Mouse (Mus musculus): ENCODE results near the gene 7530416G11Rik. TPM values are rescaled to one million over a fixed set of nuclear protein-coding genes. Genes with fewer than 3 reads are reported as not detected.

Gene 7530416G11Rik
- total RNA-seq, 2 experiments from 2014 or later, result not detected

GRCm38 (mm10) chr15:85488900-85489299, 14.1 kb downstream of the 7530416G11Rik start:
- intact Hi-C loops (cut with DNase I), result no loop called here
- no peak for DNase-seq (ENCODE audit: low spot score)

- no peak for DNase-seq (ENCODE audit: low spot score)
- intact Hi-C loops (cut with DNase I), result loop anchor here (1.0 kb wide), 1 partner anchor 165 kb away; no protein-coding TSS in a partner anchor
Observed at GRCm38 (mm10) chr15:85480630-85481029, 22.4 kb downstream of the 7530416G11Rik start.

DNA sequence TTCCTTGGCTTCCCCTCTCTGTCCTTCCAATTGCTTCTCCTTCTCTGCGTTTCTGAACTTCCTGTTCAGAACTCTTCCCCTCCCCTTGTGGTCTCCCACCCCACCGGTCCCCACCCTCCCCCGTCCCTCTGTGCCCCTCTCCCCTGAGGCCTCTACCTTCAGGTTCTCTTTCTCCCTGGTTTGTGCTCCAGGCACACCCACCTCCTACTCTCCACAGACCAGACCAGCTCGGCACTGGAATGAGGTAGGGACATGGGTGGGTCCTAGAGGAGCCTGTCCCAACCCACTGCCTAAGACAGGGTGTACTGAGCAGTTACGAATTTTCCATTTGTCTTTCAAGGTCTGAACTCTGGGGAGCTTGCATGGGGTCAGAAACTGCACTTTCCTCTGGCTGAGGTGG, 23.1 kb downstream of the 7530416G11Rik start:
- intact Hi-C loops (cut with DNase I), result loop anchor here (1.0 to 5.0 kb wide), 2 partner anchors 165 to 213 kb away; no protein-coding TSS in a partner anchor
- DNase-seq (ENCODE audit: low spot score), result no peak

GRCm38 (mm10) chr15:85479365-85479764, 23.7 kb downstream of the 7530416G11Rik start:
- no peak for DNase-seq (ENCODE audit: low spot score)
- intact Hi-C loops (cut with DNase I), result loop anchor here (5.0 kb wide), 1 partner anchor 212 kb away; no protein-coding TSS in a partner anchor

- intact Hi-C loops (cut with DNase I), result loop anchor here (1.0 to 5.0 kb wide), 2 partner anchors 106 to 210 kb away; no protein-coding TSS in a partner anchor
- DNase-seq (ENCODE audit: low spot score), result no peak
Observed at GRCm38 (mm10) chr15:85477584-85477983, 25.4 kb downstream of the 7530416G11Rik start.

GRCm38 (mm10) chr15:85474697-85475096, 28.3 kb downstream of the 7530416G11Rik start:
- DNase-seq (ENCODE audit: low spot score), result no peak
- intact Hi-C loops (cut with DNase I), result loop anchor here (5.0 kb wide), 1 partner anchor 207 kb away; no protein-coding TSS in a partner anchor

DNA sequence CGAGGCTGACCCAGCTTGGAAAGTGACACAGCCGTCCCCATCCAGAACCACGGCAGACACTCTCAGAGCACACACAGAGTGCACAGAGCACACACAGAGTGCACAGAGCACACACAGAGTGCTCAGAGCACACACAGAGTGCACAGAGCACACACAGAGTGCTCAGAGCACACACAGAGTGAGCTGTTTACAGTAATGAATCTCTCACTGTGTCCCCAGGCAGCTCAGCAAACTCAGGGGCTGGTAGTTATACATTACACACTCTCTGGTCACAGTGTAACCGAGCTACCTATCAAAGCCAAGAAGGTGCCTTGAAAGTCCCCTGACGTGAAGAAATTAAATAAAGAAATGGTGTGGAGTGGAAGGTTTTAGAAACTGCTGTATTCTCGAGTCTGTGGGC, 33.6 kb downstream of the 7530416G11Rik start:
- DNase-seq (ENCODE audit: low spot score), result no peak
- intact Hi-C loops (cut with DNase I), result no loop called here

DNA sequence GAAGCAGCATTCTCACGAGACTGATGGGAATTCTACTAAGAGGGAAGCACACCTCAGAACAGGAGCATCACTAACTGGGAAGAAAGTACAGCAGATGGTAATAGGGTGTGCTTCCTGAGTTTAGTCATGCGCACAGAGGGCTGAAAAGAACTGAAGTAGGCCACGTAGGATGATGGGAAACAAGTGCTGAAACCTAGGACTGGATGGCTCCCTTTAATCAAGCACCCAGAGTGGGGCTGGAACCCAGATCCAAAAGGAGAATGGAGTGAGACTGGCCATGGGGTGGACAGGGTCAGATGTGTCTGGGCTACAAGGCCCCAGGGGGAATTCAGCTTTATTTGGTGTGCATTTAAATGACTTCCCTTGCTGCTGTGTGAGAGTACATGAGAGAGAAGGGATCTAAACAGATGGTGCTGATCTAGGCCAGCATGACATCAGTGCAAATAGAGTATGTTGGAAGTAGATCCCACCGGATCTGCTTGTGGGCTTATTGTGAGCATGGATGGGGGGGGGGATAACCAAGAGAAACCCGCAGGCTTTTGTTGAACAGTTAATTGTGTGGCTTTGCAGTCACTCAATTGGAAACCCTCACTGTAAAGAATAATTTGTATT, 36.5 kb downstream of the 7530416G11Rik start:
- intact Hi-C loops (cut with DNase I), result no loop called here
- no peak for DNase-seq (ENCODE audit: low spot score)

DNA sequence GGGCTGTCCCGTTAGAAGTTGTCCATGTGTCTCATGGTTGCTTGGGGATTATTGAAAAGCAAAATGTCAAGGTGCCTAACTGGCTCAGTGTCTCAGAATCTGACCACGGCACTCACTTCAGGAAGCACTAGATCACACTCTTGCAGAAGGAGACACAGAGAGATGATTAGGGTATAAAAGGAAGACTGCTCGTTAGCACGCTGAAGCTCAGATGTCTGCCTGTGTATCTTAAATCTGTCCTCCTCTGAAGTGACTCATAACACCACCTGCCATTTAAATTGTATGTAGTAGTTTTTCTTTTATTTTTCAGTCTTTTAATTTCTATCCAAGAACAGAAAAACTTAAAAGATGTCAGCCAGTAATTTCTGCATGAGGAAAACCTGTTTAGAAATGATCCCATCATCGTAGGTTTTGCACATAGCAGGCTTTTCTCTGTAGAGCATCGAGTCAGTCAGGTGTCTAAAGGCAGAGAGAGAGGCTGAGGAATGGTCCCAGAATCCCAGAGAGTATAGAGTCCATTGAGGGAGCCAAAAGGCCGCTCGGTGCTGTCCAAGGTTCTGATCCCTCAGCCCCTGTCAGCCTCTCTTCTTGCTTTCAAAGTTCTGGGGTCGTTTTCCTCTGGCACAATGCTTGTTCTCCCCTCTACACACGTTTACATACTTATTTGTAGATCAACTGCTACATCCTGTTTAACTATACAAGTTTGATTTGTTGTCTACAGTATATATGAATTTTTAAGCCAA, 38.0 kb downstream of the 7530416G11Rik start:
- DNase-seq (ENCODE audit: low spot score), result no peak
- intact Hi-C loops (cut with DNase I), result no loop called here

DNA sequence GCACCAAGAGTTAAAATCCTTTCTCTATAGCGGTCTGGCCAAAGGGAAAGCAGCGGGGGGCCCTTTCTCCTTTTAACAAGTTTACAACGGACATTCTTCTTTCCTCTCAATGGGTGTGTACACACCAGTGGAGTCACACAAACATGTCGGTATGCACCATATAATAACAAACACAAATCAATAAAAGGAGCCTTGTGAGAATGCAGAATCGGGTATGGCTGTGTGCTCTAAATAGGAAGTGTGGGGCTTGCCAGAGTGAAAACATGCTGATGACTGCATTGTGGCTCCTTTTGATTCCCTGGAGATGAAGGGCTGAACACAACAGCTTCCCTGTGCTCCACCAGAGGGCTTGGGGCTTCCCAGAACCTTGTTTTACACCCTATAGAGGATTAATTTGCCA, 38.8 kb downstream of the 7530416G11Rik start:
- no peak for DNase-seq (ENCODE audit: low spot score)
- intact Hi-C loops (cut with DNase I), result no loop called here

DNA sequence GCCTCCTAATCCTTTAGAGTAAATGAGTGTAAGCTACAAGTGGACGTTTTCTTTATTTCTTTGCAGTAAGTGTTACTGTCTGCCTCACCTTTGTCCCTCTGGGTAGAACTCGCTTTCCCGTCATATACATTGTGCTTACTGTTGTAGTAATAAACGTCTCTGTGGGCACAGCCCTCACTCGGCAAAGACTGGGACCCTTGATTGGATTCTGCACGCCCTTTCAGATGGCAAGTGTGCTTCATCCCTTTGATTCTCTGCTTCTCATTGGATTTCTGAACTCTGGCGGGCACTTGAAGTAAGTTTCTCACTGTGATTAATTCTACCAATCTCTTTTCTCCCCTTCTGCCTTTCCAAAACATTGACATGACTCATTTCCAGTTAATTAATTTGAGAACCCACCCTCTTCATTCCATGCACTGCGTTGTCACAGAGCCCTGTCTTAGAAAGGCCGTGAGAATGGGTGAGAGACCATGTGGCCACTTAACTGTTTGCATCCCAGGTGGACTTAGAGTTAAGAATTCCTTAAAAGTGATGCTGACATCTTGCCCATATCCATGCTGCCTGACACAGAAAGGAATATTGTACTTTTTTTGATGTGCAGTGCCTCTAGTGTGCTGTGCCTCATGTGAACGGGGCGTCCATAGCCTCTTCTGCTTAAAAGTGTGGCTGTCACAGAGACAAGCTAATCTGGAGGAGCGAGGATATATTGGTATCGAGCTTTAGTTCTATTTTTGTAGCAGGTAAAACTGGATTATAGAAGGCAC, 39.8 kb downstream of the 7530416G11Rik start:
- DNase-seq (ENCODE audit: low spot score), result no peak
- intact Hi-C loops (cut with DNase I), result no loop called here

GRCm38 (mm10) chr15:85462138-85462537, 40.9 kb downstream of the 7530416G11Rik start:
- intact Hi-C loops (cut with DNase I), result no loop called here
- DNase-seq (ENCODE audit: low spot score), result no peak

- no peak for DNase-seq (ENCODE audit: low spot score)
- intact Hi-C loops (cut with DNase I), result no loop called here
Observed at GRCm38 (mm10) chr15:85461541-85461940, 41.5 kb downstream of the 7530416G11Rik start.

DNA sequence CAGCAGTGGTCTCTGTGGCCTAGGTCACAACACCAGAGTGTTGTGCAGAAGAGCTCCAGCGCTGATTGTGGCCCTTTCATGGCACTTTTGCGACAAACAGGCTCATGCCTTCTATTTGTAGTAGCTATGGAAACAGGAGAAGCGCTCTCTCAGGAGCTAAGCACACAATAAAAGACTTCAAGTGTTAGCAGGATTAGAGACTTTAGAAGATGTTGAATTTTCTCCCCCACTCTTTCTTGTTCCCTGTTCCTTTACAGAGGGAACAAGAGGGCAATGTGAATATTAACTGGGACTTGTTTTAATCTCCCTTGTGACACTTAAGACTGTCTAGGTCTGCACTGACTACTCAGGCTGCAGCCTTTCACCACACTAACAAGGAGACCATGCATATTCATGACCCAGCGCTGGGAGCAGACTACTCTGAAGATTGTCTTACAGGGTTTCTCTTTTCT, 44.4 kb downstream of the 7530416G11Rik start:
- intact Hi-C loops (cut with DNase I), result no loop called here
- DNase-seq (ENCODE audit: low spot score), result no peak

GRCm38 (mm10) chr15:85457838-85458237, 45.2 kb downstream of the 7530416G11Rik start:
- intact Hi-C loops (cut with DNase I), result no loop called here
- no peak for DNase-seq (ENCODE audit: low spot score)

- DNase-seq (ENCODE audit: low spot score), result no peak
- intact Hi-C loops (cut with DNase I), result no loop called here
Observed at GRCm38 (mm10) chr15:85456891-85457290, 46.1 kb downstream of the 7530416G11Rik start.

DNA sequence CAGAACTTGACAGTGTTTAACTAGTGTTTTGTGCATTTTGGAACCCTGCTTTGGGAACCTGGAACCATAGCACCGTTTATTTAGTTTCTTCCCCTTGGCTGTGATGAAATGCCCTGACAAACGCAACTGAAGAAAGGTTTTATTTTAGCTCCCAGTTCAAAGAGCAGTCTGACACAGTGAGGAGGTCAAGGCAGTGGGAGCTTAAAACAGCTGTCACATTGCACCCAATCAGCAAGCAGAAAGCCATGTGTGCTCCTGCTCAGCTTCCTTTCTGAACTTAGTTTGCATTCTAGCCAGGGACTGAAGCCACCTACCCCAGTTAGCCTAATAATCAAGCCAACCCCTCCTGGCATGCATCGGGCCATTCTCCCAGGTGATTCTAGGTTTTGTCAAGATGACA, 56.4 kb downstream of the 7530416G11Rik start:
- DNase-seq (ENCODE audit: low spot score), result no peak
- intact Hi-C loops (cut with DNase I), result no loop called here

All from heart, postnatal 25 days (tissue).